Mouse (Mus musculus): ENCODE measurements at regions not wholly inside any gene's neighbourhood (a gene's known extent, or its start where the extent isn't known, plus 50 kb on each side); places are given as distances from the start of the nearest gene placed in this dataset.

DNA sequence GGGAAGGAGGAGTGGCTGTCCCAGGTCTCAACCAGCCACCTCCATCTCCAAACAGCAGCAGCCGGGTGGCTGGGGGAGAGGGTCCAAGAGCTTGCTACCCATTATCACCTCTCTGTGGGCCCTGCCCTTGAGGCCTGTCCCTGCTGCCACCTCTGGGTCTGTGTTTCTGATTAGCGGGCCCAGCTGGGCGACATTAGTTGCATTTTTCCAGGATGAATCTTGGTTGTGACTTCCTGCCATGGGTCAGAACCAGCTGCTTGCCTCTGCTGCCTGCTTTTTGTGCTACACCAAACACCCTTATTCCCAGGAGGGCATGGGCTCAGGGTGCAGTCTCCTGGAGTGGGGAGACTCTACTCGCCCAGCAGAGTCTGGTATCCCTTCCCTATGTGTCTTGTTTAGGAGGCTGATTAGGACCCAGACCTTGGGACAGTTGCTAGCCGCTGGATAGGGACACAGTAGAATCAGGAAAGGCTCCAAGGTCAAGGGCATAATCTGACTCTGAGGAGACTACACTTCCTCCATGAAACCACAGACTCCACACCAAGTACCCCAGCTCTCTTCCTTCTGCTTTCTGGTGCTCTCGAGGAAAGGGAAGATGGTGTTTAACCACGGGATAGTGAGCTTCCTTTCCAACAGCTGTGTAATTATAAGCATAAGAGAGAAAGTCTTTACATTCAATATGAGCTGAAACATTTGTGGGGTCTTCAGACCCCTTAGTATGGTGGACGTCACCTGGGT is 278.4 kb downstream of the Cyp26b1 start:
- TF ChIP-seq CTCF (IDR thresholded peaks at IDR 0.05; ENCODE audit: low read depth) (no peak), EP300 (IDR thresholded peaks at IDR 0.05; ENCODE audit: low read depth) (no peak)
